Mouse (Mus musculus): Measurements from ENCODE around the gene Gpr174. TPM values are rescaled to one million over a fixed set of nuclear protein-coding genes. Genes with fewer than 3 reads are reported as not detected.

Gene Gpr174
- polyA plus RNA-seq (2014; fragmentation: Nextera tagmentation; extraction: Ambion mirVana): 0.29 and 0.43 TPM in 2 replicates

GRCm38 (mm10) chrX:107255486-107256227, at the start of gene Gpr174:
TSS of gene Gpr174 (plus strand) at chrX:107255878.
- WGBS: 55% methylated on average over 2 of the region's 2 CpGs
- ATAC-seq (ENCODE audit: insufficient number of reproducible peaks, insufficient read depth, low FRiP score, low read depth): no peak
- no peak within 1 kb of the TSS for H3K4me2 ChIP-seq (replicated peaks; ENCODE audit: low read depth, low read length)

GRCm38 (mm10) chrX:107217577-107218090, 38.0 kb upstream of the Gpr174 start:
- Histone ChIP-seq H3K4me2 (replicated peaks; ENCODE audit: low read depth, low read length) (no peak overlapping the region), H3K36me3 (ENCODE audit: control insufficient read depth, insufficient read depth, low read length) (no peaks in the 10 kb centered on the region), H3K27me3 (ENCODE audit: control insufficient read depth, insufficient read depth, low read length) (no peaks in the 10 kb centered on the region), H3K4me1 (ENCODE audit: control insufficient read depth, insufficient read depth, low read length) (no peaks in the 10 kb centered on the region), H3K9ac (replicated peaks; ENCODE audit: low read depth, low read length) (no peak overlapping the region), H3K4me3 (ENCODE audit: low read depth, low read length) (no peak overlapping the region), H3K9me3 (ENCODE audit: control insufficient read depth, low read depth, low read length) (no peaks in the 10 kb centered on the region), H3K27ac (ENCODE audit: low read length) (no peak overlapping the region)
- ATAC-seq (ENCODE audit: insufficient number of reproducible peaks, insufficient read depth, low FRiP score, low read depth): no peak
- 85% methylated on average over 2 of the region's 2 CpGs for WGBS

More at GRCm38 (mm10) chrX:107255486-107256227, at the start of gene Gpr174:
- H3K27me3 ChIP-seq (ENCODE audit: control insufficient read depth, insufficient read depth, low read length): no peaks in the 10 kb centered on the region
- H3K4me3 ChIP-seq (ENCODE audit: low read depth, low read length): no peak within 1 kb of the TSS
- no peaks in the 10 kb centered on the region for H3K4me1 ChIP-seq (ENCODE audit: control insufficient read depth, insufficient read depth, low read length)
- H3K36me3 ChIP-seq (ENCODE audit: control insufficient read depth, insufficient read depth, low read length): no peaks in the 10 kb centered on the region
- no peak within 1 kb of the TSS for H3K27ac ChIP-seq (ENCODE audit: low read length)
- H3K9me3 ChIP-seq (ENCODE audit: control insufficient read depth, low read depth, low read length): no peaks in the 10 kb centered on the region
- H3K9ac ChIP-seq (replicated peaks; ENCODE audit: low read depth, low read length): no peak within 1 kb of the TSS

GRCm38 (mm10) chrX:107224846-107225245, 30.8 kb upstream of the Gpr174 start:
- Histone ChIP-seq H3K9me3 (ENCODE audit: control insufficient read depth, low read depth, low read length) (no peaks in the 10 kb centered on the region), H3K27ac (ENCODE audit: low read length) (no peak overlapping the region), H3K36me3 (ENCODE audit: control insufficient read depth, insufficient read depth, low read length) (no peaks in the 10 kb centered on the region), H3K9ac (replicated peaks; ENCODE audit: low read depth, low read length) (no peak overlapping the region), H3K4me1 (ENCODE audit: control insufficient read depth, insufficient read depth, low read length) (no peaks in the 10 kb centered on the region), H3K4me2 (replicated peaks; ENCODE audit: low read depth, low read length) (no peak overlapping the region), H3K4me3 (ENCODE audit: low read depth, low read length) (no peak overlapping the region), H3K27me3 (ENCODE audit: control insufficient read depth, insufficient read depth, low read length) (no peaks in the 10 kb centered on the region)
- 53% methylated on average over 1 of the region's 1 CpGs for WGBS
- ATAC-seq (ENCODE audit: insufficient number of reproducible peaks, insufficient read depth, low FRiP score, low read depth): no peak

- Histone ChIP-seq H3K4me3 (ENCODE audit: low read depth, low read length) (no peak overlapping the region), H3K9ac (replicated peaks; ENCODE audit: low read depth, low read length) (no peak overlapping the region), H3K27me3 (ENCODE audit: control insufficient read depth, insufficient read depth, low read length) (no peaks in the 10 kb centered on the region), H3K4me1 (ENCODE audit: control insufficient read depth, insufficient read depth, low read length) (no peaks in the 10 kb centered on the region), H3K9me3 (ENCODE audit: control insufficient read depth, low read depth, low read length) (no peaks in the 10 kb centered on the region), H3K27ac (ENCODE audit: low read length) (no peak overlapping the region), H3K4me2 (replicated peaks; ENCODE audit: low read depth, low read length) (no peak overlapping the region), H3K36me3 (ENCODE audit: control insufficient read depth, insufficient read depth, low read length) (no peaks in the 10 kb centered on the region)
- WGBS: 58% methylated on average over 1 of the region's 1 CpGs
- ATAC-seq (ENCODE audit: insufficient number of reproducible peaks, insufficient read depth, low FRiP score, low read depth): no peak
Observed at GRCm38 (mm10) chrX:107231214-107231613, 24.5 kb upstream of the Gpr174 start.

- Histone ChIP-seq H3K4me2 (replicated peaks; ENCODE audit: low read depth, low read length) (no peak overlapping the region), H3K27me3 (ENCODE audit: control insufficient read depth, insufficient read depth, low read length) (no peaks in the 10 kb centered on the region), H3K9me3 (ENCODE audit: control insufficient read depth, low read depth, low read length) (no peaks in the 10 kb centered on the region), H3K4me3 (ENCODE audit: low read depth, low read length) (no peak overlapping the region), H3K36me3 (ENCODE audit: control insufficient read depth, insufficient read depth, low read length) (no peaks in the 10 kb centered on the region), H3K9ac (replicated peaks; ENCODE audit: low read depth, low read length) (no peak overlapping the region), H3K27ac (ENCODE audit: low read length) (no peak overlapping the region), H3K4me1 (ENCODE audit: control insufficient read depth, insufficient read depth, low read length) (no peaks in the 10 kb centered on the region)
- no peak for ATAC-seq (ENCODE audit: insufficient number of reproducible peaks, insufficient read depth, low FRiP score, low read depth)
Observed at GRCm38 (mm10) chrX:107234655-107235054, 21.0 kb upstream of the Gpr174 start.

- Histone ChIP-seq H3K36me3 (ENCODE audit: control insufficient read depth, insufficient read depth, low read length) (no peaks in the 10 kb centered on the region), H3K9me3 (ENCODE audit: control insufficient read depth, low read depth, low read length) (no peaks in the 10 kb centered on the region), H3K9ac (replicated peaks; ENCODE audit: low read depth, low read length) (no peak overlapping the region), H3K27me3 (ENCODE audit: control insufficient read depth, insufficient read depth, low read length) (no peaks in the 10 kb centered on the region), H3K4me3 (ENCODE audit: low read depth, low read length) (no peak overlapping the region), H3K27ac (ENCODE audit: low read length) (no peak overlapping the region), H3K4me1 (ENCODE audit: control insufficient read depth, insufficient read depth, low read length) (no peaks in the 10 kb centered on the region), H3K4me2 (replicated peaks; ENCODE audit: low read depth, low read length) (no peak overlapping the region)
- WGBS: 93% methylated on average over 1 of the region's 1 CpGs
- ATAC-seq (ENCODE audit: insufficient number of reproducible peaks, insufficient read depth, low FRiP score, low read depth): no peak
Observed at GRCm38 (mm10) chrX:107236461-107236860, 19.2 kb upstream of the Gpr174 start.

GRCm38 (mm10) chrX:107250390-107250789, 5.3 kb upstream of the Gpr174 start:
- ATAC-seq (ENCODE audit: insufficient number of reproducible peaks, insufficient read depth, low FRiP score, low read depth): no peak
- no peaks in the 10 kb centered on the region for H3K9me3 ChIP-seq (ENCODE audit: control insufficient read depth, low read depth, low read length)
- no peaks in the 10 kb centered on the region for H3K36me3 ChIP-seq (ENCODE audit: control insufficient read depth, insufficient read depth, low read length)
- WGBS: 83% methylated on average over 2 of the region's 2 CpGs
- H3K9ac ChIP-seq (replicated peaks; ENCODE audit: low read depth, low read length): no peak overlapping the region
- H3K27ac ChIP-seq (ENCODE audit: low read length): no peak overlapping the region
- no peaks in the 10 kb centered on the region for H3K4me1 ChIP-seq (ENCODE audit: control insufficient read depth, insufficient read depth, low read length)
- H3K4me3 ChIP-seq (ENCODE audit: low read depth, low read length): no peak overlapping the region
- H3K27me3 ChIP-seq (ENCODE audit: control insufficient read depth, insufficient read depth, low read length): no peaks in the 10 kb centered on the region
- H3K4me2 ChIP-seq (replicated peaks; ENCODE audit: low read depth, low read length): no peak overlapping the region

- ATAC-seq (ENCODE audit: insufficient number of reproducible peaks, insufficient read depth, low FRiP score, low read depth): no peak
- Histone ChIP-seq H3K4me3 (ENCODE audit: low read depth, low read length) (no peak overlapping the region), H3K9me3 (ENCODE audit: control insufficient read depth, low read depth, low read length) (no peaks in the 10 kb centered on the region), H3K27ac (ENCODE audit: low read length) (no peak overlapping the region), H3K36me3 (ENCODE audit: control insufficient read depth, insufficient read depth, low read length) (no peaks in the 10 kb centered on the region), H3K4me1 (ENCODE audit: control insufficient read depth, insufficient read depth, low read length) (no peaks in the 10 kb centered on the region), H3K4me2 (replicated peaks; ENCODE audit: low read depth, low read length) (no peak overlapping the region), H3K9ac (replicated peaks; ENCODE audit: low read depth, low read length) (no peak overlapping the region), H3K27me3 (ENCODE audit: control insufficient read depth, insufficient read depth, low read length) (no peaks in the 10 kb centered on the region)
- 33% methylated on average over 1 of the region's 1 CpGs for WGBS
Observed at GRCm38 (mm10) chrX:107264619-107265018, 8.9 kb downstream of the Gpr174 start.

- Histone ChIP-seq H3K9ac (replicated peaks; ENCODE audit: low read depth, low read length) (no peak overlapping the region), H3K27me3 (ENCODE audit: control insufficient read depth, insufficient read depth, low read length) (no peaks in the 10 kb centered on the region), H3K27ac (ENCODE audit: low read length) (no peak overlapping the region), H3K9me3 (ENCODE audit: control insufficient read depth, low read depth, low read length) (no peaks in the 10 kb centered on the region), H3K4me2 (replicated peaks; ENCODE audit: low read depth, low read length) (no peak overlapping the region), H3K36me3 (ENCODE audit: control insufficient read depth, insufficient read depth, low read length) (no peaks in the 10 kb centered on the region), H3K4me3 (ENCODE audit: low read depth, low read length) (no peak overlapping the region), H3K4me1 (ENCODE audit: control insufficient read depth, insufficient read depth, low read length) (no peaks in the 10 kb centered on the region)
- WGBS: 49% methylated on average over 2 of the region's 2 CpGs
- ATAC-seq (ENCODE audit: insufficient number of reproducible peaks, insufficient read depth, low FRiP score, low read depth): no peak
Observed at GRCm38 (mm10) chrX:107277606-107278005, 21.9 kb downstream of the Gpr174 start.
